Mouse (Mus musculus): Measurements from ENCODE around the gene Fcna.
A peak's percentile ranks its signal among the peaks of the same experiment; 100 is the strongest.

Fcna gene

DNA sequence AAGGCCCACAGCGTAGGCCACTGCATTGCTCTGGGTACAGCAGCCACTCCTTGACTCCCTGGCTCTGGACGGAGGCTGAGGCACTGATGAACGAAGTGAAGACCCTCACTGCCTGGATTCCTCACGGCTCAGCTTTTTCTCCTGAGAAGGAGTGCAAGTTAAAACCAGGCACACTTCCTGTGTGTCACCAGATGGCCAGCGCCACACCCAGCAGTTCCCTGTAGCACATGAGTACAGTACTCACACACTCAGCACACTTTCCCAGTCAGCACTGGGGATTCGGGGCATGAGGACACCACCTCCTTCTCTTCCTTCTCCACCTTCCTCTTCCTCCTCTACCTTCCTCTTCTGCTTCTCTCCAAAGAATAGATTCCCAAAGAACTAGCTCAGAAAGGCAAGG, at the start of gene Fcna:
Fcna (minus strand) TSS at position 220 of the 400 bp plus-strand sequence.
- DNase-seq (ENCODE audit: low spot score in 2 of 2): no peak

DNA sequence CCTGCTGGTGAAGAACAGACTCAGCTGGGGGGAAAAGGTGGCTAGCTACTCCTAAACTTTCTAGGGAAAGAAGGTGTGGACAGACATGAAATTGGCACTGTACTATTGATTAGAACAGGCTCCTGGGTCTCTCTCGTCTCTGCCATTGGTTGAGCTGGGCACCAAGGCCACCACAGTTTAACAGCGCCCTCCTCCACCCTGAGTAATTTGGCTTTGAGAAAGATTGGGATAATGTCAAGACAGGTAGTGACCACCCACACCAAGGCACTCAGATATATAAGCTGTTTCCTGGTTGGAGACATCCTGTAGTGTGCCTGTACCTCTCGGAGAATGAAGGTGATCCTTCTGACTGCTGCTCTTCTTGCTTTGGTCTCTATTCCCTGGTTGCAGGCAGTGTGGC, 48.7 kb upstream of the Fcna start, which contains the start of gene Lcn6:
Lcn6 (plus strand) TSS at position 301 of the 400 bp plus-strand sequence.
- DNase-seq (ENCODE audit: low spot score in 2 of 2): no peak

DNA sequence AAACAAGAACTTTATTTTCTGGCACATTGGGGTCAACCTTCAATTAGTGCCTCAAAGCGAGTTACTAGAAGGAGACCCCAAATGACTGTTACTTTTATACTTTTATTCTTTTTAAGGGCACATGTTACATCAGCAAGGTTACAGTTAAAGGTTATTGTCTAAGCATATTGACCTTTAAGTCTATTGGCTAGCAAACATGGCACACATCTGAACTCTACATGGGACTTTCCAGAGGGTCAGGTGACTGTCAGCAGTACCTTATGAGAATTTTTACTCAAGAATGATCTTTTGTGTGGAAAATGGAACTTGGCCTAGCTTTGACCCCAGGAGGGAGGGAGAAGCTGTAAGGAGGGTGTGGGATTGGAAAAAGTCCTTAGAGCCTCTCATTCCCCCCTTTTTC, 38.7 kb upstream of the Fcna start:
- no peak for DNase-seq (ENCODE audit: low spot score in 2 of 2)

DNA sequence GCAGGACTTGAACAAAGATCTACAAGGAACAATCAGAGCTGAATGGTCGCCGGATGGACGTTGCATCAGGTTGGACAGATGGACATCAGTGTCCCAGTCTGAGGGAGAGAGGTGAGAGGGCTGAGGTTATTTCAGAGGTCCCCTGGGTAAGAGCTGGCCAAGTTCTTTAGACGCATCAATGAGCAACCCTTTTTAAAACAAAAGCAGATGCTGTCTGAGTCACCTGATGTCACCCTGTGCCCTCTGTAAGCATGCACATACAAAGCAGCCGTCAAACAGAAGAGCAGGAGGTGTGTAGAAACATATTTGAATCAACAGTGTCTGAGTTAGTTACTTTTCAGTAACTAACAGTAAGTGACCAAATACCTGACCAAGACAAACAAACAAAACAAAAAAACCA, 36.3 kb upstream of the Fcna start:
- DNase-seq (ENCODE audit: low spot score in 2 of 2): no peak

DNA sequence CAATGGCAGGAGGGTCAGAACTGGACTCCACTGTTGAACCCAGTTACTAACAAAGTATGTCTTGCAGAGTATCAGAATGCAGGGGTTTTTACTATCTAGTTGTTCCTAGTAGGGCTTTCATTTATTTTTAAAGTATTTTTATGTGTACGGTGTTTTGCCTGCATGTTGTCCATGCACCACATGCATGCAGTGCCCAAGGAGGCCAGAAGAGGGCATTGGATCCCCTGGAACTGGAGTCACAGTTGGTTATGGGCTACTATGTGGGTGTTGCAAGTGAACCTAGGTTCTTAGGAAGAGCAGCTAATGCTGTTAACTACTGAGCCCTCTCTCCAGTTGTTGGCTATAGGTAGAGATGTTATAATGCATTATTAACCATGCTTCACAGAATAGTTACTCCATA, 35.7 kb upstream of the Fcna start:
- DNase-seq (ENCODE audit: low spot score in 2 of 2): peak; percentile 38 to 65

DNA sequence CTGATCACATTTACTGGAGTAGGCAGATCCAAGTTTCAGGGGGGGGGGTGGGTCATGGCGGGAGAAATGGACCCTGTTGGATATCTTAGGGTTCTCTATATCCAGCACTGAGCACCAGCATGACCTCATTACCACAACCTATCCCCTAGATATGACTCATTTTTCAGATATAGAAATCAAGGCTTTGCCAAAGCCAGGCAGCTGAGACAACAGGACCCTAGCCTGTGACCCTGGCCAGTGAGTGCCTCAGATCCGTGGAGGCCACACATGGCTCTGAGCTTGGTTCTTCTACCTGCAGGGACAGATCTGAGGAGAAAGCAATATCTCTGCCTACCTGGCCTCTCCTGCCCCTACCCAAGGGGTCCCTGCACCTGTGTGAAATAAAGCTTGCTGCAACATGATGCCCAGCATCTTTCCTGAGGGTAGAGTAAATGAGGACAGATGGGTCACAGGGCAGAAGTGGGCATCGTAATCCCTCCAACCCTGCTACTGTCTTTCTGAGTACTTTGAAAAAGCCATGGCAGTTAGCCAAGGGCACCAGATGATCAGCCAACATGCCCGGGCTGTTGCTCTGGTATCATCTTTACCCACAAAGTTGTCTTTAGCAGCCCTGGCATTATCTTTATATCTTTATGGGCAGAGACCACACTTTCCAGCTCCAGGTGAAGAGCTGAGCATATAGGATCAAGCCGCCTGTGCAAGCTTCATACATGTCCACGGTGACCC, 33.6 kb upstream of the Fcna start:
- DNase-seq (ENCODE audit: low spot score in 2 of 2): no peak

DNA sequence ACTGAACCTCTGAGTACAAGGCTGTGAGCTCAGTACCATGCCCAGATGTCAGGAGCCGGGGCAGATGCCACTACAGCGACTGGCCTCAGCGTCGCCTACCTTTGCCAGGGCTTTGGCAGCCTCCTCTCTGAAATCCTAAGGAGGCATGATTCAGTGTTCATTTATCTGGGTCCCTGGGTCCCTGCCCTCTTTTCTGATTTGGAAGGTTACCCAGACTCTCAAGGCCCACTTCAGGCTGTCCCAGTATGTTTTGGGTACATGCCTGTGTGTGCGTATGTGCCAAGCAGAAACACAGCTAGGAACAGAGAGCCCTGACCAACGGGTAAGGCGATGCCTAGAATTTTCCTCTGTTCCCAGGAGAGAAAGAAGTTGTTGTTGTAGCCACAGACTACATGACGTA, 32.4 kb upstream of the Fcna start:
- no peak for DNase-seq (ENCODE audit: low spot score in 2 of 2)

DNA sequence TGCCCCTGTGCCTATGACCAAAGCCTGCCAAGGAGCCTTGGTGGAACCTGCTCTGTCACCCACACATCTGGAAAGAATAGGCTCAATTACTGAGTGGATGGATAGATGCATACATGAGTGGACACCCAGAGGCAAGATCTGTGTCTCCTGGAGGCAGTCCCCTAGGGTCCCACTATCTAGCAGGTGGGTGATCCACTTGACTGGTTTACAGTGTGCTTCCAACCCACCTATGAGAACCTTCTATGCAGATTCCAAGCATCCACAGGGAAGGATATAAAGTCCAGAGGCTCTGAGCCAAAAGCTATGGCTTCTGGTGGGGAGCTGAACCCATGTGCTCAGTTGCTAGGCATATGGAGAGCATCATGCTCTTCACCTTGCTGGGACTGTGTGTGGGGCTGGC, 29.8 kb upstream of the Fcna start, which contains the start of gene Lcn5:
Lcn5 (plus strand) TSS at position 301 of the 400 bp plus-strand sequence.
- no peak for DNase-seq (ENCODE audit: low spot score in 2 of 2)

DNA sequence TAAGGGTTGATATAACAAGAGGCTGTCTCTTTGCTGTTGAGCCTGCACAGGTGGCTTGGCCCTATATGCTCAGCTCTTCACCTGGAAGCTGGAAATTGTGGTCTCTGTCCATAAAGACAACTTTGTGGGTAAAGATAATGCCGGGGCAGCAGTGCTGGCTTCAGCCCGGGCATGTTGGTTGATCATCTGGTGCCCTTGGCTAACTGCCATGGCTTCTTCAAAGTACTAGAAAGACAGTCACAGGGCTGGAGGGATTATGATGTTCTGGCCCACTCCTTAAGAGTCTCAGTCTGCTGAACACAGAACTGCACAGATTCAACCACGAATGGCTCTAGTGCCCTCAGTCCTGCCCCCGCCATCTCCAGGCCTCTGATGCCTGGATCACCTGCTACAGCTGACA, 29.4 kb upstream of the Fcna start:
- peak in 1 of 2 experiments; percentile 33 for DNase-seq (ENCODE audit: low spot score in 2 of 2)

DNA sequence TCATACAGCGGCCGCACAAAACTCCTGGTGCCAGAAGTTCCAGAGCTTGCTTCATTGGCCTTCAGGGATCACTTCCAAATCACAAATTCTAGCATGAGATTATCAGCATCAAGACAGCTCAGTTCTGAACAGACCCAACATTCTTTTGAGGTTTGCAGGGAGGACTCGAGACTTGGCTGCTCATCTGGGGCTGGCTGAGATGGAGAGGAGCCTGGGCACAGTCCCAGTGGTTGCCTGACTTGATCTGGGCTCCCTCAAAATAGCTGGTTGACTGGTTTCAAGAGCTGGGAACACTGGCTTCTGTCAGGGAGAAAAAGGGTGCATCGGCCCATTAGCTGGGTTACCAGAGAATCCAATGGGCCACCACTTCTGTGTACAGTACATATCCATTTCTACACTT, 28.9 kb upstream of the Fcna start:
- DNase-seq (ENCODE audit: low spot score in 2 of 2): no peak

DNA sequence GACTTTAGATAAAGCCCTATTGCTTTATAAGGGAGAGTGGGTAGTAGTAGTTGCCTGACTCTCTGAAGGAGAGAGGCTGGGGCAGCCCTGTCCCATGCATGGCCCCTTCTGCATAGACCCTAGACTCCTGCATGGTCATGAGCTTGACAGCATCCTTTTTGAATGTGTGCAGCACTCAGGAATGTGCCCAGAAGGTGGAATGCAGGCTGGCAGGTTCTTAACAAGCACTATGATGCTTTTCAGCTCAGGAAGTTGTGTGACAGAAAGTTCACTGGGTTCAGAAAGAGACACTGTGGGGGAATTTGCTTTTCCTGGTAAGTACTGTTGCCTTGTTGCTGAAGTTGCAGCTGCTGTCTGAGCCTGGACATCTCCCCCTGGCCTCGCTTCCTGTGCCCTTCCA, 26.7 kb upstream of the Fcna start:
- no peak for DNase-seq (ENCODE audit: low spot score in 2 of 2)

DNA sequence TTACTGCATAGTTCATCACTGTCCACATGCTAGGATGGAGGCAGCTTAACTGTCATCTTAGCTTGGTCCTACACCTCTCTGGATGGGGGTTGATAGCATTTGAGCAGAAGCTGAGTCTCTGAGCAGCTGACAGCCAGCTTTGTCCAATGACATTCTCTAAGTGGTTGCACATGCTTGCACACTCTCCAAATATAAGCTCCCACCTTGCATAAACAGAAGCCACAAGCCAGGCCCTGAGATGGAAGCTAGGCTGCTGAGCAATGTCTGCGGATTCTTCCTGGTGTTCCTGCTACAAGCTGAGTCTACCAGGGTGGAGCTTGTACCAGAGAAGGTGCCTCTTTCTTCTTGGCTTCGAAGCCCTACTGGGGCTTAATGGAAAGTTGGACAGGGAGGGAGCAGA, 25.1 kb upstream of the Fcna start, which contains the start of gene Lcn8:
Lcn8 (plus strand) TSS at position 219 of the 400 bp plus-strand sequence.
- DNase-seq (ENCODE audit: low spot score in 2 of 2): no peak

DNA sequence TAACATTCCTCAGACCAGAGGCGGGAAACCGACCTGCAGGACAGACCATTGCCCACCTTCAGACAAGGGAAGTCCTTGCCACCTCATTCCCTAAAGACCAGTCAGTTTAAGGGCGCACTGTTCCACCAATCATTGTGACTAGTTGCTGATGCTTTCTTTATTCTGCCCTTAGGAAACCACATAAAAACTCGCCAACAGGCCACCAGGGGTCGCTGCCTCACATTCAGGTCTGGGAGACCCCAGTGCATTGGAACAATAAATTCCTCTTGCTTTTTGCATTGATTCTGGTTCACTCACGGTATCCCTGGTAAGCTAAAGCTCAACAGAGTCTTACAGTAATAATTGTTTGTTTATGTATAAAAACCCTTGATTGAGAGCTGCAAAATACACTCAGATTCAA, 12.1 kb upstream of the Fcna start:
- DNase-seq (ENCODE audit: low spot score in 2 of 2): peak; percentile 45 to 60

DNA sequence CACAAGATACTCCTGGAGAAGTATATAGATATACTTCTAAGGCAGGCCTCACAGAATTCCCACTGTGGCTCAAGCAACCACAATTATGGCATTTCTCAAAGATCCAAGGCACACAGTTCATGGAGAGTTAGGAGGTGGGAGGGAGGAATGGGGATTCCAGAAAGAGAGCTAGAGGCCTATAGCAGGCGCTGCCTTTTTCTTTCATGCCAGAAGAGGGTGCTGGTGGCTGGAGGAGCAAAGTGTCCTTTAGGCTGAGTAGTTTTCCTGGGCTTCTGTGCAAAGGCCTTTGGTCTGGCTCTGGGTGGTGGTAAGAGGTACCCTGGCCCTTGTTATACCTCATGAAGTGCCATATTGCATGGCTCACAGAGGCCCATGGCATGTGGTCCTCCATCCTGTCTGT, 6.2 kb upstream of the Fcna start:
- no peak for DNase-seq (ENCODE audit: low spot score in 2 of 2)

DNA sequence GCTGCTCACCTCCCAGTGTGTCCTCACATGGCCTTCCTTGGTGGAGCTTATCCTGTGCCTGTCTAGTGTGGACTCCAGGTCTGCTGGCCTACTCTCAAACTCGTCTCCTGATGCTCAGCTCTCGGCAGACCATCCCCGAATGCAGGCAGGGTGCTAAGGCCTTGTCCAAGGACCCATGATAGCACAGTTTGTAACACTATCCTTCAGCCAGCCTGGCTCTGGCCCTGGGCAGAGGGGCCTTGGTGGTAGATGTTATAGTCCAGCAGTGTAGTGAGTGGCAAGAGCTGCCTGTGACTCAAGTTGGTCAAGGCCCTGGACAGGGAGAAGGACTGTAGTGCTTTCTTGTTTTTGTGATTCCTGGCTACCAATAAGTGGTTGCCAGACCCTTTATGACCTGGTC, 5.8 kb upstream of the Fcna start:
- DNase-seq (ENCODE audit: low spot score in 2 of 2): no peak

DNA sequence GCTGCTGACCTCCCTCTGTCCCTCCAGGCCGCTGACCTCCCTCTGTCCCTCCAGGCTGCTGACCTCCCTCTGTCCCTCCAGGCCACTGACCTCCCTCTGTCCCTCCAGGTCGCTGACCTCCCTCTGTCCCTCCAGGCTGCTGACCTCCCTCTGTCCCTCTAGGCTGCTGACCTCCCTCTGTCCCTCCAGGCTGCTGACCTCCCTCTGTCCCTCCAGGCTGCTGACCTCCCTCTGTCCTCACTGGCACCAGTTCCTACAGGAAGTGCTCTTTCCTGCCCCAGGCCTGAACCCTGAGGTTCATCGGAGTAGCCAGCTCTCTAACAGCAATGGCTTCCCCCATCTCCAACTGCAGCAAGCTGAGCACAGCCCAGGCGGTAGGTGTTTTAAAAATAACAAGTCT, 908 bp upstream of the Fcna start:
- no peak for DNase-seq (ENCODE audit: low spot score in 2 of 2)

DNA sequence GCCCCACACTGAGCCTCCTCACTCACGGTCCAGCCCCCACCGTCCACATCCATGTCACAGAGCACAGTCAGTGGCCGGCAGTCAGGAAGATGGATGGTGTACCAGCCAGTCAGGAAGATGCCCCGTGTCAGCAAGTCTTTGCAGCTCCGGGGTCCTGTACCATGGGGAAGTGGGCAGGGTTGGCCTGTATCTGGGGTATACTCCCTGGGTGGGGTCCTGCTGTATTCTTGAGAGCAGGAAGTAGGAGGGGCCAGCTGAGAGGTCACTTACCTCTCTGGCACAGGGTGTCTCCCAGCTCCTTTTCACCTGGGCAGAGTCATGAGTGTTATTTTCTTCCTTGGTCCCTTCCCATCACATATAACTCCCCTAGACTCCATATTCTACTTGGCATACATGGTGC, 1.8 kb downstream of the Fcna start:
- DNase-seq (ENCODE audit: low spot score in 2 of 2): no peak

DNA sequence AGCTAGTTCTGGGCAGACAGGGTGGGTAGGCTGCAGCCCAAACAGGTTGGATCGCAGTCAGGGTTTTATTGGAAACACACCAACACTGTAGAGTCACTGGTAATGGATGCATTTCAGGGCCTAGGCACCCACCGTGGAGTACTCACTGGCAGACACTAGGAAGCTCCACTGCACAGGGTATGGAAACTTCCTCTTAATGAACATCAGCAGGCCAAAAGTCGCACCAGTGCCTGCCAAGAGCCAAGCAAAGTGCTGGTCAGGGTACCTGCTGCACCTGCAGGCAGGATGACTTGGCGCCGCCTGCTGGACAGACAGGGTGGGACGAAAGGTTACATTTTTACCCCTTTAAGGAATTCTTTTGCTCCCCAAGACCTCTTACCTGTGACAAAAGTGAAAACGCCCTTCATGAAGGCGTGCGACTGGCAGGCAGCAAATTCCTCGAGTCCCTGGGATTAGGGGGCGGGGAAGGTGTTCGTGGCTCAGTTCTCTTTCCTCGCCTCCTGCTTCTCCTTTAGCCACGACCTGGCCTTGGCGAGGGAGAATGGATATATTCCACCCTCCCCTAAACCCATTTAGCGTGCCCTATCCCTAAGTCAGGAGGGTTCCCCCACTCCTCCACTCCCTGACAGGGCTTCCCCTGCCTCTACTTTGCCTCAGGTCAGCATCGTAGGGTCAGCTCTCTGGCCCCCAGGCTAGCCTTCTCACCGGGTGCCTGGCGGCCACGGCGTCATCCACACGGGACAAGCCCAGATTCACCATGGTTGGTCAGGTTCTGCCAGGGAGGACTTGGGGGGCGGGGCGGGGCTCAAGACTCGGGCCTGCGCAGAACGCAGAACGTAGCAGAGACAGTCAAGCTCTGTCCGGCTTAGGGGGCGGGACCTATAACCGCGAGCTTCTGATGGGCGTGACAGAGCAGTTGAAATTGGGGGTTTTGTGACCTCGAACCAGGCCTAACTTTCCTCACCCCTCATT, 6.3 kb downstream of the Fcna start, which contains the start of gene Tmem141:
Tmem141 (minus strand) TSS at position 777 of the 972 bp plus-strand sequence.
- DNase-seq (ENCODE audit: low spot score in 2 of 2): peak; percentile 74 to 80

DNA sequence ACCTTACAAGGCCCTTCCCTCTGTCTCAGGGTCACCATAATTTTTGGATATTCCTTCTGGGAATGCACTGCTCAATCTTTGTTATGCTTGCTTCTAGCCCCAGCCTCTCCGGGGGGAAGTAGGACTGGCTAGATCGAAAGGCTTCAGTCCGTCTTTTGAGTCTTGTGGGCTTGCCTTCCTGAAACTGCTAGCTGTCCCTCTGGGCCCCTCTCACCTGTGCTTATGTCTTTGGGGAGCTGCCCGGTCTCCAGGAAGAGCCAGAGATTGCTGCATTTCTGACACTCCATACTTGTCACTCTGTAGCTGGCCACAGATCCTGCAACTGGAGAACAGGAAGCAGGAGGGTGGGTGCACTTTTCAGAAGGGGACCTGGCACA, 7.0 kb downstream of the Fcna start:
- DNase-seq (ENCODE audit: low spot score in 2 of 2): no peak

DNA sequence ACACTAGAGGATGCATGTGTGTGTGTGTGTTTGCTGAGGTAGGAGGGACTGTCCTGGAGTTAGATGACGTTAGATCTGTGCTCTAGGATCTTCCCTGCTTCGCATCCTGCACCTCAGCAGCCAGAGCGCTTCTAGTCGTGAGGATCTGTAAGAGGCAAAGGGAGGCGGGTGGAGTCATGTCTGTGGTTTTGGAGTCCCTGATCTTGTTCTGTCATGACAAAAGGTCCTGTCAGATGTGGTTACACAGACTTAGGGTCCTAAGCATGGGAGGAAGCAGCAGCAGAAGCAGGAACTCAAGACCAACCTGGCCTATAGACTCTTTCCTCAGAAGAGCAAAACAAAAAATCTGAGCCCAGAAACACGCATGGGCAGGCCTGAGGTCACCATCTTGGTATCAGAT, 7.4 kb downstream of the Fcna start:
- no peak for DNase-seq (ENCODE audit: low spot score in 2 of 2)

DNA sequence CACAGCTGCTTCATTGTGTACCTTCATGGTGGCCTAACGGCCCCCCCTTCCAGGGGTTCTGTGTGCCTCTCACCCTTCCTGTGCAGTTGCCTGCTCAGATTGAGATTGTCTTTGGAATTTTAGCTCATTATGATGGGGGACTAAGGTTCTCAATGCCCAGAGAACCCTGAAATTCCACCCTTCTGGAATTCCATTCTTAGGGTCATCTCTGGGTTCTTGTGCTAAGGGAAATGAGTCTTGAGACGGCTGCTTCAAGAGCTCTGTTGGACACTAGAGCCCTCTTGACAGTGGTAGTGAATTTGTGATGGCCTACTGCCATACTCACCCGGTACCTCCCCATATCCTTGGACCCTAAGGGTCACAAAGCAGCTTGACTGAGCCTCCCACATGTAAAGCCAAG, 10.3 kb downstream of the Fcna start, which contains the start of gene Ccdc183:
Ccdc183 (minus strand) TSS at position 101 of the 400 bp plus-strand sequence.
- DNase-seq (ENCODE audit: low spot score in 2 of 2): no peak

DNA sequence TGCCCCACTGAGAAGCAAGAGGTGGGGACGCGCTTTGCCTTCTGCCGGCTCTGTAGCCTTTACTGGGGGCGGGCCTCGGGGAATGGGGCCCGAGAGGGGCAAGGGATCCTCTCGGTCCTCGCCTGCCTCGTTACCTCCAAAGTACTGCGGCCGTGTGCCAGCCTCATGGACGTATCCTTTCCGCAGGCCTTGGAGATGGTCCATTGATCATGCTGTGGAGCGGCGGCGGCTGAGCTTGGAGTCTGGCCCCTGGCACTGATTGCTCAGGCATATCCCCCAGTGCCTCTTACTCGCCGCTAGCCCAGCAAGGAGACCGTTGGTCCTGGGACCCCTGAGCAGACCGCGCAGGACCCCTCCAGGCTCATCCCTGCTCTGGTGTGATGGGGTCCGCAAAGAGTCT, 11.4 kb downstream of the Fcna start:
- no peak for DNase-seq (ENCODE audit: low spot score in 2 of 2)

DNA sequence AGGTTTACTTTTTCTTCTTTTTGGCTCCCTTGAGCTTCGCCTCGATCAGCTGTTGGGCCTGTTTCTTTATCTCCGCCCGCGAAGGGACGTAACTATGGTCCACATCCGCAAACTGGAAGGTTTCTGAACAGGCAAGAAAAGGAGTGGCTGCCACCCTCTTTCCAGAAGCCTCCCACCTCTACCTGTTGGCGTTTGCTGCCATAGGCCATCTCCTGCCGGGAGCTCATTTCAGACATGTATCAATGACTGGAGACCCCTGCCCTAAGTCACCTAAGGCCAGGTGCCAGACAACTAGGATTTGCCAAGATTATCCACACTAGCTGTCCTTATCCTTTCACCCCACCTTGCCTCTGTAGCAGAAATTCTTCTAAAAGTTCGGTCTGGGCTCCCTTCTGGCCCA, 19.2 kb downstream of the Fcna start:
- DNase-seq (ENCODE audit: low spot score in 2 of 2): no peak

Data from cerebellum, postnatal 4 days (tissue).